Mouse (Mus musculus) limb, embryonic 11.5 days (tissue): ENCODE measurements around the gene Gm21680. TPM values are rescaled to one million over a fixed set of nuclear protein-coding genes. Genes with fewer than 3 reads are reported as not detected.
"Not testable (repeated sequence)": the region's sequence is repeated elsewhere in the genome, so short reads cannot be mapped to it uniquely, and the experiment has no call there.

Experiments used
- ATAC-seq: fragments of 200-750 bp; cut with Nextera tagmentation; 2 replicates; pipeline ENCODE4 v1.8.0; 2017; ENCODE audit warnings: low read depth; ENCODE audit not compliant: insufficient number of reproducible peaks, low FRiP score, low TSS enrichment
- DNase-seq: peaks from one replicate; pipeline ENCODE4 v3.0.0-alpha.2; 2015; ENCODE audit warnings: low spot score
- H3K27ac ChIP-seq: fragments of 300-500 bp; sonication (generic); replicated peaks from 2 replicates; pipeline ENCODE4 v1.5.1; 2014; ENCODE audit warnings: low read depth, mild to moderate bottlenecking, low read length
- H3K27me3 ChIP-seq: fragments of 300-500 bp; sonication (generic); 2 replicates; pipeline ENCODE4 v1.6.1; 2014; ENCODE audit warnings: mild to moderate bottlenecking, low read length, mixed read lengths; ENCODE audit not compliant: control insufficient read depth, insufficient read depth
- H3K36me3 ChIP-seq: fragments of 300-500 bp; sonication (generic); 2 replicates; pipeline ENCODE4 v1.6.1; 2014; ENCODE audit warnings: mild to moderate bottlenecking, low read length, moderate library complexity, mixed read lengths; ENCODE audit not compliant: control insufficient read depth, insufficient read depth
- H3K4me1 ChIP-seq: fragments of 300-500 bp; sonication (generic); 2 replicates; pipeline ENCODE4 v1.6.1; 2014; ENCODE audit warnings: low read length, mixed read lengths; ENCODE audit not compliant: control insufficient read depth, insufficient read depth
- H3K4me2 ChIP-seq: fragments of 300-500 bp; sonication (generic); 2 replicates; pipeline ENCODE4 v1.6.1; 2014; ENCODE audit warnings: low read depth, mild to moderate bottlenecking, moderate library complexity; ENCODE audit not compliant: severe bottlenecking
- H3K4me3 ChIP-seq: fragments of 300-500 bp; sonication (generic); 2 replicates; pipeline ENCODE4 v1.5.1; 2014; ENCODE audit warnings: low read depth, low read length
- H3K9ac ChIP-seq: fragments of 300-500 bp; sonication (generic); 2 replicates; pipeline ENCODE4 v1.6.1; 2014; ENCODE audit warnings: mild to moderate bottlenecking, low read length
- H3K9me3 ChIP-seq: fragments of 300-500 bp; sonication (generic); 2 replicates; pipeline ENCODE4 v1.6.1; 2016; ENCODE audit warnings: low read length; ENCODE audit not compliant: control insufficient read depth
- WGBS: fragments of 180-500 bp; shearing (Covaris S2); extraction: QIAGEN DNeasy Blood & Tissue Kit; methylation state at CpG from one replicate; pipeline ENCODE4 v1.1.7; 2014; 5-methylcytosine and 5-hydroxymethylcytosine counted together
- polyA plus RNA-seq: library from polyadenylated mRNA; unstranded; fragments of >200 nt; fragmentation: Nextera tagmentation; extraction: Ambion mirVana; gene quantifications from 2 replicates; pipeline ENCODE4 v1.2.1, GENCODE M21; 2014

Gm21680 gene
- polyA plus RNA-seq, 1 experiment from 2014 or later: not detected

- not testable (repeated sequence) for ATAC-seq, H3K9me3 ChIP-seq, H3K4me1 ChIP-seq, H3K27ac ChIP-seq, H3K4me3 ChIP-seq, H3K27me3 ChIP-seq, H3K4me2 ChIP-seq, H3K36me3 ChIP-seq, H3K9ac ChIP-seq, DNase-seq
- 76% methylated on average over 2 of the region's 2 CpGs for WGBS
Observed at GRCm38 (mm10) chr5:25945391-25945790, 27.1 kb downstream of the Gm21680 start.

GRCm38 (mm10) chr5:25942281-25942680, 30.2 kb downstream of the Gm21680 start, which contains the start of gene Gm21663:
Gene Gm21663, minus strand, starts transcription at chr5:25942381.
- not testable (repeated sequence) for H3K4me3 ChIP-seq, H3K4me2 ChIP-seq, H3K27ac ChIP-seq, H3K36me3 ChIP-seq, H3K9ac ChIP-seq, DNase-seq, H3K9me3 ChIP-seq, H3K4me1 ChIP-seq, ATAC-seq, H3K27me3 ChIP-seq
- 54% methylated on average over 2 of the region's 2 CpGs for WGBS

Other genes starting within 250 kb of the Gm21680 start
- gene Actr3b, start 212.7 kb downstream of the Gm21680 start, polyA plus RNA-seq: 3.2 and 3.5 TPM in 2 replicates
- gene Gm21663, start 30.3 kb downstream of the Gm21680 start, polyA plus RNA-seq: not detected in 2 replicates
- not detected in 2 replicates for gene Gm21671, start 18.2 kb downstream of the Gm21680 start, polyA plus RNA-seq
- gene Gm21698, start 16.0 kb upstream of the Gm21680 start, polyA plus RNA-seq: not detected in 2 replicates
- gene Gm1979, start 32.1 kb upstream of the Gm21680 start, polyA plus RNA-seq: not detected in 2 replicates
- gene Gm5862, start 50.3 kb upstream of the Gm21680 start, polyA plus RNA-seq: 0.11 TPM in 1 of 2 replicates, not detected in the other
- 0.07 TPM in 1 of 2 replicates, not detected in the other for gene Speer4a, start 66.9 kb upstream of the Gm21680 start, polyA plus RNA-seq
- not detected in 2 replicates for gene Gm7347, start 85.9 kb upstream of the Gm21680 start, polyA plus RNA-seq
- not detected in 2 replicates for gene Gm10471, start 116.6 kb upstream of the Gm21680 start, polyA plus RNA-seq
- not detected in 2 replicates for gene 5031410I06Rik, start 132.7 kb upstream of the Gm21680 start, polyA plus RNA-seq
- gene Gm10220, start 148.8 kb upstream of the Gm21680 start, polyA plus RNA-seq: not detected in 2 replicates